Mouse (Mus musculus) midbrain, embryonic 15.5 days (tissue): ENCODE results near the gene Tex45. TPM values are rescaled to one million over a fixed set of nuclear protein-coding genes. Genes with fewer than 3 reads are reported as not detected.
A peak's percentile ranks its signal among the peaks of the same experiment; 100 is the strongest.

Experiments used
- ATAC-seq: fragments of 200-750 bp; cut with Nextera tagmentation; replicated peaks from 2 replicates; pipeline ENCODE4 v1.8.0; 2017; ENCODE audit warnings: moderate TSS enrichment
- H3K27ac ChIP-seq: fragments of 300-500 bp; sonication (generic); 2 replicates; pipeline ENCODE4 v1.5.1; 2015; ENCODE audit warnings: mild to moderate bottlenecking, inconsistent platforms
- H3K27me3 ChIP-seq: fragments of 300-500 bp; sonication (generic); replicated peaks from 2 replicates; pipeline ENCODE4 v1.6.1; 2015; ENCODE audit warnings: inconsistent platforms
- H3K36me3 ChIP-seq: fragments of 300-500 bp; sonication (generic); replicated peaks from 2 replicates; pipeline ENCODE4 v1.6.1; 2015; ENCODE audit warnings: inconsistent platforms
- H3K4me1 ChIP-seq: fragments of 300-500 bp; sonication (generic); 2 replicates; pipeline ENCODE4 v1.6.1; 2015; ENCODE audit warnings: inconsistent platforms
- H3K4me2 ChIP-seq: fragments of 300-500 bp; sonication (generic); 2 replicates; pipeline ENCODE4 v1.6.1; 2015; ENCODE audit warnings: inconsistent platforms, mild to moderate bottlenecking, moderate library complexity
- H3K4me3 ChIP-seq: fragments of 300-500 bp; sonication (generic); 2 replicates; pipeline ENCODE4 v1.5.1; 2015; ENCODE audit warnings: mild to moderate bottlenecking, inconsistent platforms
- H3K9ac ChIP-seq: fragments of 300-500 bp; sonication (generic); 2 replicates; pipeline ENCODE4 v1.6.1; 2015; ENCODE audit warnings: mild to moderate bottlenecking, inconsistent platforms
- H3K9me3 ChIP-seq: fragments of 300-500 bp; sonication (generic); 2 replicates; pipeline ENCODE4 v1.6.1; 2016; ENCODE audit warnings: inconsistent platforms
- WGBS: fragments of 180-500 bp; shearing (Covaris S2); methylation state at CpG from one replicate; pipeline ENCODE4 v1.1.7; 2015; ENCODE audit warnings: mixed read lengths; 5-methylcytosine and 5-hydroxymethylcytosine counted together
- polyA plus RNA-seq: library from polyadenylated mRNA; unstranded; fragments of >200 nt; fragmentation: Nextera tagmentation; extraction: Ambion mirVana; gene quantifications from 2 replicates; pipeline ENCODE4 v1.2.1, GENCODE M21; 2015

Tex45 gene
- polyA plus RNA-seq: 0.23 and 0.49 TPM in 2 replicates

GRCm38 (mm10) chr8:3470562-3470961, at the start of gene Tex45:
Gene Tex45, plus strand, starts transcription at chr8:3470862.
- Histone ChIP-seq H3K36me3 (no peaks in the 10 kb centered on the region), H3K9me3 (no peaks in the 10 kb centered on the region), H3K9ac (no peak within 1 kb of the TSS), H3K27ac (no peak within 1 kb of the TSS), H3K4me2 (no peak within 1 kb of the TSS), H3K27me3 (no peaks in the 10 kb centered on the region), H3K4me1 (peaks cover 9% of the 10 kb centered on the region), H3K4me3 (no peak within 1 kb of the TSS)
- ATAC-seq: no peak

GRCm38 (mm10) chr8:3421507-3421906, 49.2 kb upstream of the Tex45 start:
- Histone ChIP-seq H3K4me3 (no peak overlapping the region), H3K9ac (no peak overlapping the region), H3K27me3 (no peaks in the 10 kb centered on the region), H3K4me1 (peaks cover 19% of the 10 kb centered on the region), H3K36me3 (no peaks in the 10 kb centered on the region), H3K9me3 (no peaks in the 10 kb centered on the region), H3K27ac (no peak overlapping the region), H3K4me2 (no peak overlapping the region)
- WGBS: 91% methylated on average over 5 of the region's 5 CpGs
- ATAC-seq: no peak

- H3K27me3 ChIP-seq: no peaks in the 10 kb centered on the region
- H3K9ac ChIP-seq: no peak overlapping the region
- ATAC-seq: no peak
- 93% methylated on average over 5 of the region's 5 CpGs for whole genome bisulfite sequencing
- no peak overlapping the region for H3K4me3 ChIP-seq
- no peaks in the 10 kb centered on the region for H3K9me3 ChIP-seq
- 0 out of 2 replicates have a peak, but pooled peaks cover 5% of the 10 kb centered on the region for H3K36me3 ChIP-seq
- no peak overlapping the region for H3K4me2 ChIP-seq
- no peaks in the 10 kb centered on the region for H3K4me1 ChIP-seq
- no peak overlapping the region for H3K27ac ChIP-seq
Observed at GRCm38 (mm10) chr8:3425217-3425616, 45.4 kb upstream of the Tex45 start.

- Histone ChIP-seq H3K9ac (no peak overlapping the region), H3K4me1 (no peaks in the 10 kb centered on the region), H3K27me3 (no peaks in the 10 kb centered on the region), H3K4me2 (no peak overlapping the region), H3K4me3 (no peak overlapping the region), H3K9me3 (no peaks in the 10 kb centered on the region), H3K36me3 (0 out of 2 replicates have a peak, but pooled peaks cover 5% of the 10 kb centered on the region), H3K27ac (no peak overlapping the region)
- WGBS: 87% methylated on average over 3 of the region's 3 CpGs
- no peak for ATAC-seq
Observed at GRCm38 (mm10) chr8:3426211-3426610, 44.5 kb upstream of the Tex45 start.

- no peak overlapping the region for H3K4me3 ChIP-seq
- H3K9ac ChIP-seq: no peak overlapping the region
- H3K36me3 ChIP-seq: peaks cover 9% of the 10 kb centered on the region
- H3K27ac ChIP-seq: no peak overlapping the region
- no peak overlapping the region for H3K4me2 ChIP-seq
- no peak for ATAC-seq
- no peaks in the 10 kb centered on the region for H3K4me1 ChIP-seq
- H3K9me3 ChIP-seq: no peaks in the 10 kb centered on the region
- 89% methylated on average over 2 of the region's 2 CpGs for WGBS
- H3K27me3 ChIP-seq: no peaks in the 10 kb centered on the region
Observed at GRCm38 (mm10) chr8:3428426-3428825, 42.2 kb upstream of the Tex45 start.

GRCm38 (mm10) chr8:3429966-3430365, 40.7 kb upstream of the Tex45 start:
- Histone ChIP-seq H3K9me3 (no peaks in the 10 kb centered on the region), H3K27ac (no peak overlapping the region), H3K27me3 (no peaks in the 10 kb centered on the region), H3K4me1 (no peaks in the 10 kb centered on the region), H3K9ac (no peak overlapping the region), H3K4me2 (no peak overlapping the region), H3K4me3 (no peak overlapping the region), H3K36me3 (peaks cover 13% of the 10 kb centered on the region)
- ATAC-seq: no peak
- 78% methylated on average over 2 of the region's 2 CpGs for WGBS

GRCm38 (mm10) chr8:3431113-3431512, 39.5 kb upstream of the Tex45 start:
- Histone ChIP-seq H3K4me3 (no peak overlapping the region), H3K9me3 (no peaks in the 10 kb centered on the region), H3K27me3 (no peaks in the 10 kb centered on the region), H3K4me2 (no peak overlapping the region), H3K9ac (no peak overlapping the region), H3K27ac (no peak overlapping the region), H3K36me3 (peaks cover 19% of the 10 kb centered on the region), H3K4me1 (no peaks in the 10 kb centered on the region)
- ATAC-seq: no peak
- 94% methylated on average over 3 of the region's 3 CpGs for WGBS

- Histone ChIP-seq H3K27ac (no peak overlapping the region), H3K27me3 (no peaks in the 10 kb centered on the region), H3K4me3 (no peak overlapping the region), H3K4me1 (no peaks in the 10 kb centered on the region), H3K9me3 (no peaks in the 10 kb centered on the region), H3K4me2 (no peak overlapping the region), H3K9ac (no peak overlapping the region), H3K36me3 (peaks cover 48% of the 10 kb centered on the region)
- no peak for ATAC-seq
- 63% methylated on average over 6 of the region's 6 CpGs for WGBS
Observed at GRCm38 (mm10) chr8:3436492-3436891, 34.2 kb upstream of the Tex45 start.

- peaks cover 40% of the 10 kb centered on the region for H3K36me3 ChIP-seq
- no peak overlapping the region for H3K4me3 ChIP-seq
- H3K27me3 ChIP-seq: no peaks in the 10 kb centered on the region
- no peak overlapping the region for H3K9ac ChIP-seq
- WGBS: 74% methylated on average over 12 of the region's 12 CpGs
- no peak overlapping the region for H3K27ac ChIP-seq
- ATAC-seq: no peak
- H3K9me3 ChIP-seq: no peaks in the 10 kb centered on the region
- H3K4me2 ChIP-seq: no peak overlapping the region
- no peaks in the 10 kb centered on the region for H3K4me1 ChIP-seq
Observed at GRCm38 (mm10) chr8:3439510-3439909, 31.2 kb upstream of the Tex45 start.

- H3K4me3 ChIP-seq: no peak overlapping the region
- no peak overlapping the region for H3K27ac ChIP-seq
- ATAC-seq: no peak
- H3K27me3 ChIP-seq: no peaks in the 10 kb centered on the region
- 88% methylated on average over 2 of the region's 2 CpGs for WGBS
- H3K4me2 ChIP-seq: no peak overlapping the region
- peaks cover 26% of the 10 kb centered on the region for H3K36me3 ChIP-seq
- H3K9me3 ChIP-seq: no peaks in the 10 kb centered on the region
- H3K4me1 ChIP-seq: no peaks in the 10 kb centered on the region
- H3K9ac ChIP-seq: no peak overlapping the region
Observed at GRCm38 (mm10) chr8:3449226-3449625, 21.4 kb upstream of the Tex45 start.

- Histone ChIP-seq H3K27ac (no peak overlapping the region), H3K27me3 (no peaks in the 10 kb centered on the region), H3K9ac (no peak overlapping the region), H3K4me2 (no peak overlapping the region), H3K4me3 (no peak overlapping the region), H3K9me3 (no peaks in the 10 kb centered on the region), H3K4me1 (no peaks in the 10 kb centered on the region), H3K36me3 (peaks cover 40% of the 10 kb centered on the region)
- WGBS: 31% methylated on average over 5 of the region's 5 CpGs
- peak; percentile 43 for ATAC-seq
Observed at GRCm38 (mm10) chr8:3450670-3451069, 20.0 kb upstream of the Tex45 start.

GRCm38 (mm10) chr8:3451992-3452391, 18.7 kb upstream of the Tex45 start:
- Histone ChIP-seq H3K4me3 (no peak overlapping the region), H3K27me3 (no peaks in the 10 kb centered on the region), H3K4me2 (no peak overlapping the region), H3K4me1 (no peaks in the 10 kb centered on the region), H3K9ac (no peak overlapping the region), H3K36me3 (peaks cover 45% of the 10 kb centered on the region), H3K27ac (no peak overlapping the region), H3K9me3 (no peaks in the 10 kb centered on the region)
- 96% methylated on average over 25 of the region's 25 CpGs for WGBS
- ATAC-seq: no peak

- no peak for ATAC-seq
Observed at GRCm38 (mm10) chr8:3463248-3463647, 7.4 kb upstream of the Tex45 start.

More at GRCm38 (mm10) chr8:3463248-3463647, 7.4 kb upstream of the Tex45 start:
- Histone ChIP-seq H3K27ac (no peak overlapping the region), H3K27me3 (no peaks in the 10 kb centered on the region), H3K4me1 (peaks cover 9% of the 10 kb centered on the region), H3K4me3 (no peak overlapping the region), H3K4me2 (no peak overlapping the region), H3K9ac (no peak overlapping the region), H3K9me3 (no peaks in the 10 kb centered on the region), H3K36me3 (0 out of 2 replicates have a peak, but pooled peaks cover 2% of the 10 kb centered on the region)
- 91% methylated on average over 2 of the region's 2 CpGs for WGBS
